Mouse (Mus musculus) B cell, adult 62 days (primary cell): Measurements from ENCODE around the gene Flrt1. TPM values are rescaled to one million over a fixed set of nuclear protein-coding genes. Genes with fewer than 3 reads are reported as not detected.

Experiments used
- total RNA-seq: library from RNA; stranded (reverse); gene quantifications from 4 replicates; pipeline ENCODE4 v1.2.4, GENCODE M21; 2023

Gene Flrt1
- total RNA-seq: 0.09 TPM in 1 of 4 replicates, not detected in the others

DNA sequence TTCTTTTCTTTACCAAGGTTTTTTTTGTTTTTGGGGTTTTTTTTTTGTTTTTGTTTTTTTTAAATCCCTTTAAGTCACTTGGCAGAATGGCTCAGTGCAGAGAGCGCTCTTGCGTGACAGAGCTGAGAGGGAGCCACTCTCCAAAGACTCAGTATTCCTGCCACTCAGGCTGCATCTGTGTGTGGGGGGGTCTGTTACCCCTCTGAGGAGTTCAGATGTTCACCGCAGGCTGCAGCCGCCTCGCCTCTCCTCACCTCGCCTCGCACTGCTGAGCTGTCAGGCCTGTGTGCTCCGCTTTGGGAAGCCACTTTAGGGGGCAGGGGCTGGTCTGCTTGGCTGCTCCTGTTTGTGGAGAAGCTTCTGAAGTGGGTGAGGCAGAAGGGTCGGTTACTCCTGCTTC, at the start of gene Flrt1:
Flrt1 (minus strand) TSS at position 186 of the 400 bp plus-strand sequence.

GRCm38 (mm10) chr19:7056248-7057087, 49.1 kb downstream of the Flrt1 start, which contains the start of gene Macrod1:
TSS of gene Macrod1 (plus strand) at chr19:7056810.

Other genes with a start within 250 kb of the Flrt1 start
- gene Ccdc88b, start 247.5 kb downstream of the Flrt1 start, total RNA-seq: 19.8 to 33.4 TPM (median 24.6 TPM) in 4 replicates
- 134 to 168 TPM (median 150 TPM) in 4 replicates for gene Trmt112, start 196.0 kb downstream of the Flrt1 start, total RNA-seq
- 87.1 to 92.5 TPM (median 92.1 TPM) in 4 replicates for gene Prdx5, start 195.6 kb downstream of the Flrt1 start, total RNA-seq
- 51.8 to 58.5 TPM (median 55.3 TPM) in 4 replicates for gene Esrra, start 183.9 kb downstream of the Flrt1 start, total RNA-seq
- gene Catsperz, start 180.3 kb downstream of the Flrt1 start, total RNA-seq: not detected in 4 replicates
- 1.0 TPM in 1 of 4 replicates, not detected in the others for gene Kcnk4, start 171.2 kb downstream of the Flrt1 start, total RNA-seq
- gene Bad, start 163.9 kb downstream of the Flrt1 start, total RNA-seq: 9.9 to 10.3 TPM (median 10.1 TPM) in 4 replicates
- 17.0 to 21.0 TPM (median 18.9 TPM) in 4 replicates for gene Gpr137, start 163.2 kb downstream of the Flrt1 start, total RNA-seq
- 65.3 to 101 TPM (median 80.8 TPM) in 4 replicates for gene Ppp1r14b, start 130.8 kb downstream of the Flrt1 start, total RNA-seq
- 14.9 to 17.9 TPM (median 17.1 TPM) in 4 replicates for gene Plcb3, start 129.3 kb downstream of the Flrt1 start, total RNA-seq
- gene Fkbp2, start 125.2 kb downstream of the Flrt1 start, total RNA-seq: 23.9 to 26.2 TPM (median 24.8 TPM) in 4 replicates
- 14.5 to 20.1 TPM (median 17.1 TPM) in 4 replicates for gene Vegfb, start 118.1 kb downstream of the Flrt1 start, total RNA-seq
- gene Dnajc4, start 113.2 kb downstream of the Flrt1 start, total RNA-seq: 23.3 to 28.0 TPM (median 24.6 TPM) in 4 replicates
- 3.6 to 5.8 TPM (median 3.9 TPM) in 4 replicates for gene Nudt22, start 109.6 kb downstream of the Flrt1 start, total RNA-seq
- gene Trpt1, start 109.6 kb downstream of the Flrt1 start, total RNA-seq: 4.9 to 6.3 TPM (median 5.6 TPM) in 4 replicates
- 174 to 177 TPM (median 177 TPM) in 4 replicates for gene Fermt3, start 86.3 kb downstream of the Flrt1 start, total RNA-seq
- 97.1 to 124 TPM (median 114 TPM) in 4 replicates for gene Stip1, start 65.8 kb downstream of the Flrt1 start, total RNA-seq
- 5.2 to 8.4 TPM (median 6.8 TPM) in 4 replicates for gene Macrod1, start 48.9 kb downstream of the Flrt1 start, total RNA-seq
- 132 to 147 TPM (median 146 TPM) in 4 replicates for gene Otub1, start 100.6 kb upstream of the Flrt1 start, total RNA-seq
- gene Cox8a, start 111.9 kb upstream of the Flrt1 start, total RNA-seq: 310 to 323 TPM (median 315 TPM) in 4 replicates
- gene Naa40, start 135.5 kb upstream of the Flrt1 start, total RNA-seq: 50.2 to 60.6 TPM (median 57.0 TPM) in 4 replicates
- gene Rcor2, start 161.6 kb upstream of the Flrt1 start, total RNA-seq: 1.8 to 3.9 TPM (median 1.9 TPM) in 4 replicates
- gene Mark2, start 236.1 kb upstream of the Flrt1 start, total RNA-seq: 218 to 233 TPM (median 220 TPM) in 4 replicates